Mouse (Mus musculus) kidney, embryonic 14.5 days (tissue): Measurements from ENCODE around the gene Defb42. TPM values are rescaled to one million over a fixed set of nuclear protein-coding genes. Genes with fewer than 3 reads are reported as not detected.

Experiments used
- ATAC-seq: fragments of 200-750 bp; cut with Nextera tagmentation; 2 replicates; pipeline ENCODE4 v1.8.0; 2017; ENCODE audit warnings: moderate number of reproducible peaks, mild to moderate bottlenecking, moderate TSS enrichment, moderate library complexity; ENCODE audit not compliant: low FRiP score, low TSS enrichment
- H3K27ac ChIP-seq: fragments of 300-500 bp; sonication (generic); 2 replicates; pipeline ENCODE4 v1.5.1; 2014; ENCODE audit warnings: low read depth, mild to moderate bottlenecking, low read length, moderate library complexity, mixed read lengths
- H3K27me3 ChIP-seq: fragments of 300-500 bp; sonication (generic); 2 replicates; pipeline ENCODE4 v1.6.1; 2014; ENCODE audit warnings: mild to moderate bottlenecking, low read length; ENCODE audit not compliant: control insufficient read depth, insufficient read depth
- H3K36me3 ChIP-seq: fragments of 300-500 bp; sonication (generic); 2 replicates; pipeline ENCODE4 v1.6.1; 2014; ENCODE audit warnings: low read length, mixed read lengths; ENCODE audit not compliant: control insufficient read depth, insufficient read depth
- H3K4me1 ChIP-seq: fragments of 300-500 bp; sonication (generic); 2 replicates; pipeline ENCODE4 v1.6.1; 2014; ENCODE audit warnings: low read length, mixed read lengths; ENCODE audit not compliant: control insufficient read depth, insufficient read depth
- H3K4me2 ChIP-seq: fragments of 300-500 bp; sonication (generic); replicated peaks from 2 replicates; pipeline ENCODE4 v1.6.1; 2014; ENCODE audit warnings: low read depth, mild to moderate bottlenecking, low read length
- H3K4me3 ChIP-seq: fragments of 300-500 bp; sonication (generic); 2 replicates; pipeline ENCODE4 v1.5.1; 2014; ENCODE audit warnings: mild to moderate bottlenecking, low read length
- H3K9ac ChIP-seq: fragments of 300-500 bp; sonication (generic); 2 replicates; pipeline ENCODE4 v1.6.1; 2014; ENCODE audit warnings: low read depth, mild to moderate bottlenecking, low read length, moderate library complexity
- H3K9me3 ChIP-seq: fragments of 300-500 bp; sonication (generic); 2 replicates; pipeline ENCODE4 v1.6.1; 2016; ENCODE audit warnings: low read length; ENCODE audit not compliant: control insufficient read depth
- WGBS: fragments of 180-500 bp; shearing (Covaris S2); extraction: QIAGEN DNeasy Blood & Tissue Kit; methylation state at CpG from one replicate; pipeline ENCODE4 v1.1.7; 2014; 5-methylcytosine and 5-hydroxymethylcytosine counted together
- polyA plus RNA-seq: library from polyadenylated mRNA; unstranded; fragments of >200 nt; fragmentation: Nextera tagmentation; extraction: Ambion mirVana; gene quantifications from 2 replicates; pipeline ENCODE4 v1.2.1, GENCODE M21; 2014

Gene Defb42
- polyA plus RNA-seq = 0.57 TPM in 1 of 2 replicates, not detected in the other

- Histone ChIP-seq H3K27me3 (no peaks in the 10 kb centered on the region), H3K9me3 (no peaks in the 10 kb centered on the region), H3K4me3 (no peak within 1 kb of the TSS), H3K4me1 (no peaks in the 10 kb centered on the region), H3K9ac (no peak within 1 kb of the TSS), H3K27ac (no peak within 1 kb of the TSS), H3K4me2 (no peak within 1 kb of the TSS), H3K36me3 (no peaks in the 10 kb centered on the region)
- WGBS = 77% methylated on average over 3 of the region's 3 CpGs
- ATAC-seq = no peak
Observed at GRCm38 (mm10) chr14:63046691-63047090, at the start of gene Defb42. Gene Defb42, plus strand, starts transcription at chr14:63046991.

DNA sequence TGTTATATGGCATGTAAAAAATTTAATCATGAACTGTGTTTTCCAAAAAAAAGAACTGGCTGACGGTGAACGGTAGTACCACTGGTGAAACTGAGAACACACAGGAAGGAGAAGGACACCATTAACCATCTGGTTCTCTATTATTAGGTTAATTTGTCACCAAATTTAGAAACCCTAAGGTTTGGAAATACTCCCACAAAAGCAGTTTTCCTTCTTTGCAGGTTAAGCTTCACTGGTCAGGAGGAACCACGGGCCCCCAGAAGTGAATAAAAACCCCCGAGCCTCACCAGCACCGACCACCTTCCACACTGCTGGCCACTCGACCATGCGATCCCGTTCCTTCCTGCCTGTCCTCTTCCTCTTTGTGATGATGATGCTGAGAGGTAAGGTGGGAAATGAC is 49.0 kb upstream of the Defb42 start, which contains the start of gene Defb47:
Gene Defb47, plus strand, starts transcription at position 301 of the 400 bp plus-strand sequence.
- Histone ChIP-seq H3K36me3 (no peaks in the 10 kb centered on the region), H3K4me2 (no peak within 1 kb of the TSS), H3K4me1 (no peaks in the 10 kb centered on the region), H3K27ac (no peak within 1 kb of the TSS), H3K4me3 (no peak within 1 kb of the TSS), H3K9ac (no peak within 1 kb of the TSS), H3K9me3 (no peaks in the 10 kb centered on the region), H3K27me3 (no peaks in the 10 kb centered on the region)
- WGBS = 48% methylated on average over 8 of the region's 8 CpGs
- ATAC-seq = no peak

DNA sequence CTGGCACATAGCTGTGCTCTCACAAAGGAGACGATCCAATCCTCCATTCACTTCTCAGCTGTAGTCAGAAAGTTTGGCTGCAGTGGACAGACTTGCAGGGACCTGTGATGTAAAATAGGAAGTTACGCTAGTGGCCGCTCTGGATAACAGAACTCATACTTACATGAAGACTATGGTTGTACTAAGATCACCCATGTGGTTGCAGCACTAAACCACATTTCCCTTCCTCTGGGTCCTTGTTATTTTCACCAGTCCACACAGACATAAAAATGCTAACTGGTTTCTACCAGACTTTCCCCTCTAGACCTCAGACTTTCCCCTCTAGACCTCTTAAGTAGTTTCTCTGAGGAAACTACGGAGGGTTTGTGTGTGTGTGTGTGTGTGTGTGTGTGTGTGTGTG is 47.8 kb upstream of the Defb42 start:
- 92% methylated on average over 4 of the region's 4 CpGs for WGBS

GRCm38 (mm10) chr14:63002588-63002987 is 44.2 kb upstream of the Defb42 start:
- Histone ChIP-seq H3K9me3 (no peaks in the 10 kb centered on the region), H3K9ac (no peak overlapping the region), H3K27me3 (no peaks in the 10 kb centered on the region), H3K4me1 (no peaks in the 10 kb centered on the region), H3K27ac (no peak overlapping the region), H3K4me3 (no peak overlapping the region), H3K36me3 (no peaks in the 10 kb centered on the region), H3K4me2 (no peak overlapping the region)
- WGBS = 80% methylated on average over 2 of the region's 2 CpGs
- ATAC-seq = no peak

More for the DNA sequence above, 47.8 kb upstream of the Defb42 start:
- H3K27me3 ChIP-seq = no peaks in the 10 kb centered on the region
- no peaks in the 10 kb centered on the region for H3K36me3 ChIP-seq
- no peak overlapping the region for H3K9ac ChIP-seq
- no peak overlapping the region for H3K4me3 ChIP-seq
- no peak overlapping the region for H3K27ac ChIP-seq
- ATAC-seq = no peak
- no peaks in the 10 kb centered on the region for H3K4me1 ChIP-seq
- H3K9me3 ChIP-seq = no peaks in the 10 kb centered on the region
- no peak overlapping the region for H3K4me2 ChIP-seq

DNA sequence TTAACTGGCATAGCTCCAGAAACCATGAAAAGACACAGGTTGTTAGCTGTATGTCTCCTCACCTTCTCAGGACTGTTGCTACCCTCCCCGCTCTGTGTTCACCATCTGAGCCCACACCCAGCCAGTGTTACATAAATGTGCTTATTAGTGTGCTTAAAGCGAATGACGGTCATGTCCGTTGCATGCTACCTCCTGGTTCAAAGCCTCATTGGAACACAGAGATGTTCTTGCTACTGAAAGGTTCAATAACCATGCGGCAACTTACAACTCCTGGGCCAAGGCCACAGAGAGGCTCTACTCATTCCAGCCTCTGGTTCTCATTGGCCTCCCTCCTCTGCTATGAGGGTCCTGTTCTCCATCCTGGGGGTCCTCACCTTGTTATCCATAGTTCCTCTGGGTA is 35.3 kb upstream of the Defb42 start, which contains the start of gene Defb43:
Gene Defb43, plus strand, starts transcription at position 301 of the 400 bp plus-strand sequence.
- H3K27ac ChIP-seq = no peak within 1 kb of the TSS
- ATAC-seq = no peak
- no peak within 1 kb of the TSS for H3K9ac ChIP-seq
- no peaks in the 10 kb centered on the region for H3K4me1 ChIP-seq
- 97% methylated on average over 5 of the region's 5 CpGs for WGBS
- H3K4me2 ChIP-seq = no peak within 1 kb of the TSS
- no peaks in the 10 kb centered on the region for H3K9me3 ChIP-seq
- no peaks in the 10 kb centered on the region for H3K36me3 ChIP-seq
- H3K27me3 ChIP-seq = no peaks in the 10 kb centered on the region
- no peak within 1 kb of the TSS for H3K4me3 ChIP-seq

- Histone ChIP-seq H3K4me2 (no peak overlapping the region), H3K36me3 (no peaks in the 10 kb centered on the region), H3K9ac (no peak overlapping the region), H3K4me1 (no peaks in the 10 kb centered on the region), H3K9me3 (no peaks in the 10 kb centered on the region), H3K27ac (no peak overlapping the region), H3K4me3 (no peak overlapping the region), H3K27me3 (no peaks in the 10 kb centered on the region)
- WGBS = 59% methylated on average over 4 of the region's 4 CpGs
- no peak for ATAC-seq
Observed at GRCm38 (mm10) chr14:63013082-63013481, 33.7 kb upstream of the Defb42 start.

- Histone ChIP-seq H3K27me3 (no peaks in the 10 kb centered on the region), H3K4me1 (no peaks in the 10 kb centered on the region), H3K27ac (no peak overlapping the region), H3K9me3 (no peaks in the 10 kb centered on the region), H3K9ac (no peak overlapping the region), H3K36me3 (no peaks in the 10 kb centered on the region), H3K4me3 (no peak overlapping the region), H3K4me2 (no peak overlapping the region)
- no peak for ATAC-seq
- 80% methylated on average over 4 of the region's 4 CpGs for WGBS
Observed at GRCm38 (mm10) chr14:63014667-63015066, 32.1 kb upstream of the Defb42 start.

- no peak overlapping the region for H3K27ac ChIP-seq
- no peak overlapping the region for H3K4me3 ChIP-seq
- H3K36me3 ChIP-seq = no peaks in the 10 kb centered on the region
- no peaks in the 10 kb centered on the region for H3K4me1 ChIP-seq
- no peak overlapping the region for H3K9ac ChIP-seq
- no peaks in the 10 kb centered on the region for H3K27me3 ChIP-seq
- WGBS = 64% methylated on average over 6 of the region's 6 CpGs
- no peaks in the 10 kb centered on the region for H3K9me3 ChIP-seq
- H3K4me2 ChIP-seq = no peak overlapping the region
- no peak for ATAC-seq
Observed at GRCm38 (mm10) chr14:63020524-63021156, 26.2 kb upstream of the Defb42 start.

- ATAC-seq = no peak
- Histone ChIP-seq H3K4me2 (no peak within 1 kb of the TSS), H3K27ac (no peak within 1 kb of the TSS), H3K4me3 (no peak within 1 kb of the TSS), H3K27me3 (no peaks in the 10 kb centered on the region), H3K9ac (no peak within 1 kb of the TSS), H3K4me1 (no peaks in the 10 kb centered on the region), H3K36me3 (no peaks in the 10 kb centered on the region), H3K9me3 (no peaks in the 10 kb centered on the region)
- 66% methylated on average over 9 of the region's 14 CpGs for WGBS
Observed at GRCm38 (mm10) chr14:63049910-63050370, 3.1 kb downstream of the Defb42 start, which contains the start of gene Defb30. Gene Defb30, minus strand, starts transcription at chr14:63049960.
